Mouse (Mus musculus) thymus, postnatal 14 days (tissue): ENCODE results near the gene Rnf215.
"Not testable (repeated sequence)": the region's sequence is repeated elsewhere in the genome, so short reads cannot be mapped to it uniquely, and the experiment has no call there.

Experiments
- DNase-seq: peaks from one replicate; pipeline ENCODE4 v3.0.0; 2021

Gene Rnf215

DNA sequence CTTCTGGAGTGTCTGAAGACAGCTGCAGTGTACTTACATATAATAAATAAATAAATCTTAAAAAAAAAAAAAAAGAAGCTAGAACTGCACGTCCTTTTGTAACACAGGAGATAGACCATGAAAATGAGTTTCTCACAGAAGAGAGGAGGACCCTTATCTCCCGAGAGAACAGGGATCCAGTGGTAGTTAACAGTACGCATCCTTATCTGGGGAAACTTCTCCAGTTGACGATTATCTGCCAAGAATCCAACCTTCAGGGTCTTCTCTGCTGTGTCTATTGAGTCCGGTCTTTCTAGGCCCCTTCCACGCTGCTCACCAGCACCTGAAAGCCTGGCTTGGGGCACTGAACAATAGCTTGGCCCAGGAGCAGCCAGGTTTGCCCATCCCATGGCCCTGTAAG is 21.0 kb upstream of the Rnf215 start:
- no peak for DNase-seq

DNA sequence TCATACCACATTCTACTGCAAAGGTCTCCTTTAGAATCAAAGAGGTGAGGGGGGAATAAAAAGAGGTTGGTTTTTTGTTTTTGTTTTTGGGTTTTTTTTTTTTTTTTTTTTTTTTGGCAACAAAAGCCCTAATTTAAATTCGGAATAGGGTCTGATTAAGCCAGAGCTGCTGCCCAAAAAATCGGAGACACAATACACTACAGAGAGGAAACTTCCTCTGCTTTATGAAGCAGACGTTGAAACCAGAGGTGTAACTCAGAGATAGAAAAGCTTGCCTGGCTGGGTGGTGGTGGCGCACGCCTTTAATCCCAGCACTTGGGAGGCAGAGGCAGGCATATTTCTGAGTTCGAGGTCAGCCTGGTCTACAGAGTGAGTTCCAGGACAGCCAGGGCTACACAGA is 20.5 kb upstream of the Rnf215 start:
- DNase-seq: not testable (repeated sequence)

DNA sequence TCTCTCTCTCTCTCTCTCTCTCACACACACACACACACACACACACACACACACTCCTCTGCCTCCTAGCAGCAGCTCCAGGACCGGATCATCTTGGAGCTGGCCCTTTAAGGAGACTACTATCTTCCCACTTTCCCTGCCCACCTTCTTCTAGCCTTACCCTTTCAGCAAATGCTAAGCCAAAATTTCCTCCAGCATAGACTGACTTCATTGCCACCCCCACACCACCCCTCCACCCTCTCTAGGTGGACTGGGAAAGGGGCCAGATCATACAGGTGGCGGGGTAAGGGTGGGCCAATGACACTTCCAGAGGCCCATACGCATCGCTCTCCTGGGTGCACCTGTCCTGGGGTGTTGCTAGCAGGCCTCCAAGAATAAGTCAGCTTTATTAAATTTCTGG is 19.6 kb upstream of the Rnf215 start:
- DNase-seq: no peak

DNA sequence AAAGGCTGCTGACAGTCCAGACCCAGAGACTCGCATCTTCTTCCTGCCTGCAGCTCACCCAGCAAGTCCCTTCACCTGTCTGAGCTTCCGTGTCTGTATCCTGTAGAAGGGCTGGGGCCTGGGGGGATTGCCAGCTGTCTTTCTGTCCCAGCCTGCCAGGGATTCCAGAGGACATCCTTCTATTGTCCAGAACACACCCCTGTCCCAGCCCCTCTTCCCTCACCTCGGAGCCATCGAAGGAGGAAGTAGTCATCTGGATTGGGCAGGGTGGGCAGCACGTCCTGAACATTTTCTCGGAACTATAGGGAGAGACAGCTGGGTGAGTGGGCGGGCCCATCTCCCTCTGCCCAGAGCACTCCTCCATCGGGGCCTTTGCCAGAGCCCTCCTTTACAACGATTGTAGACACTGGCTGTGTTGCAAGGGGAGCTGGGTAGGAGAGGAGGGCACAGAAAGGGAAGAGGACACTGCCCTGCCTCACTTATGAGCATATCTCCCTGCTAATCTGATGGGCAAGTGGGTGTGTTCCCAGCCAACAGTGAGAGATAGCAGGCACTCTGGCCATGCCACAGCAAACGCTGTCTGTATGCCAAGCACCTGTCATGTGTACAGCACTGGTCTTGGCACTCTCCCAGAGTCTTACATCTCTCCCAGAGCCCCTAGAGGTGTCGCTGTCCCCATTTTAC is 18.4 kb upstream of the Rnf215 start:
- no peak for DNase-seq

DNA sequence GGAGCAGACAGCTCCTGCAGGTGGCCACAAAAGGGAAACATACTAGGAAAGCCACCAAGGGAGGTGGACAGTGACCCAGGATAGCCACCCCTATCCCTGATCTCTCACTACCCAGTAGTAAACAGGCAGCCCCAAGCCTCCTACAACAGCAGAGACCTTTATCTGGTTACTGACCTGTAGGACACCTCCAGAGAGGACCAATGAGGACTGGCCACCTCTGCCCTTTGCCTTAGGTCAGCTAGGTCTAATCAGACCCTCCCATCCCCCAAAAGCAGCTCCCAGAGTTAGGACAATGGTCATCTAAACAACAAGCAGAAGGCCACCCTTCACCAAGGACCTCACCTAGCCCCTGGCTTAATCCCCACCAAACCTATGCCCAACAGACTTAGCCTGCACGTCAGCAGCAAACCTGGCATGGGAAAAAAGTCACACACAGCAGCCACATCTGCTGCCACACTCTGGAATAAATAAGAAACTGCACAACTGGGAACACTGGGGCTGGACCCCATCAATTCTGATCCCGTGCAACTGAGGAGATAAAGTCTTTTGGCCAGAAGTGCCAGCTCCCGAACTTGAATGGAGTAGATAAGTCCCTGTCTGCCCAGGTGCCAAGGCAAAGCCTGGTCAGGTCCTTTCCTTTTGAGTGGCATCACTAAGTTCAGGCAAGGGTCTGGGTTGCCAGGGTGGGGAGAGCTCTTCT is 17.5 kb upstream of the Rnf215 start:
- DNase-seq: no peak

DNA sequence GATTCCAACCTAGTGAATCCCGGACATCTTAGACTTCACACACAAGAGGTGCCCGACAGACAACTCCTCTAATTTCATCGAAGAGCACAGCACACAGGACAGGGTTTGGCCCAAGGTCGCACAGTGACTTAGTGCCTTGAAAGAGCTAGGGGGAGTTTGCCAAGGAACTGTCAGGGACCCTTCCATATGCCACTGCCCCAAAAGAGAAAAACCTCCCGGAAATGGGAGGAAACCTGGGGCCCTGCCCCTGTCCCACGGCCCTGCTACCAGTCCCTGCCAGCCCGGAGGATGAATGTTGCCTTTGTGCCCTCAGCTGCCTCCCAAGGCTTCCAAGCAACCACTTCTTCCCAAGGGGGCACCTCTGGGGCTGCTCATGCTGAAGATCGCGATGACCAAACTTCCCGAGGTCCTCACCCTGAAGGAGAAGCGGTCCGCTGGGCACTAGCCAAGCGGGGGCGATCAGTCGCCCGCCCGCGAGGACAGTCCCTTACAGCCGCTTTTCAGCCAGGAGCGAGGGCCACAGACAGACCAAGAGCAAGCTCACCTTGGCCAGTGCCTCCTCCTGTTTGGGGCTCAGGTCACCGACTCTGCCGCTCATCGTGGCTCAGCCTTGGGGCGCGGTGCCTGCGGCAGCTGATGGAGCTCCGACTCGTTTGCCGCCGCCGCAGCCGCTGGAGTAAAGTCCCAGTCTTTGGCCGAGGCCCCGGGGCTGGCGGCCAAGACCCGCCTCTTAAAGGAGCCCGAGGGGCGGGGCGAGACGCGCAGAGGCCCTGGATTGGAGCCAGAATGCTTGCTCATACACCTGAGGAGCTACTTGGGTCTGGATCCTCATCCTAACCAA is 16.7 kb upstream of the Rnf215 start:
- no peak for DNase-seq

DNA sequence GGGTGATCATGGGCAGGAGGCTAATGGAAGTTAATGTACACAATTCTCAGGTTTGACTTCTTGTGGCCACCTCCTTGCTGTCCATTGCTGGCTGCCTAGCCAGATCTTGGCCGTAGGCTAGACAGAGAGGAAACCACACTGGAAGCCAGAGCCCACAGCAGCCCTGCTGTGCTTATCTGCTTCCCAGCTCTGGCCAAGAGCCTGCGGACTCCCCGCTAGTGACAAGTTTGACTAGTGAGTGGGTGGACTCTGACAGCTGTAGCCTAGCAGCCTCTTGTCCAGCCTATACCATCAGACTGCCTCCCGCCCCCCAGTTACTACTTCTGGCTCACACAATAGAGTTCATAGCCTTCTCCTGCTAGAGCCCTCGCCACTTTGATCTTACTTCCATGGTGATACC is 15.4 kb upstream of the Rnf215 start:
- DNase-seq: no peak

DNA sequence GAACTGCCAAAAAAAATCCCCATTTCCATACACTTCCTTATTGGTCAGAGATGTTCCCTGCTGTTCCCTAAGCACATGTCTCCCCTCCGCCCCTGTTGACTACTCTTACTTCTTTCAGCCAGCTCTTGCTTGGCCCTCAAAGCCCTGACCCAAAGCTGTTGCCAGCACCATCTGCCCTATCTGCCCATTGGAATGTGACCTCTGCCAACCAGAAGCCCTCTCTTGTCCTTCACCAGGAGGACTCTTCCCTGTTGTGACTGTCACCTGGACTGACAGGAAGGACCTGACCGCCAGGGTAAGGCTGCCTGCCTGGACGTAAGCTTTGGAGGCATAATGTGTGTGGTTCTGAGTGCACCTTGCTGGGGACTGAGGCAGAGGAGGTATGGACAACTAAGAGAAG is 13.3 kb upstream of the Rnf215 start:
- DNase-seq: no peak

DNA sequence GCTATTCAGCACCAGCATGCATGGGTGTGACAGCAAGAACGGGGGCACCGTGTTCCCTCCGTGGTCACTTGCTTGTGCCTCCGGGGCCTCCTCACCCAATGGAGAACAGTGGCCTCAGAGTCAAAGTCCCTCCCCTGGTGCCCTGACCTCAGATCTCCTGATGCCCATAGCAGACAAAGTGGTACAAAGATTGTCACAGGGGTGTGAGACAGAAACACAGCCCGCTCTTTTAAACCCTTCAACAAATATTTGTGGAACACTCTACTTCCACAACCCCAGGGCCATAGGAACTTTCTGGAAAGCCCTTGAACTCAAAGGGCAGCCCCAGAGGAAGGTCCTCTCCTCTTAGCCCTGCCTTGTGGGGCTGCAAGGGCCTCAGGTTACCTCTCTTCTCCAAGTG is 12.8 kb upstream of the Rnf215 start:
- no peak for DNase-seq

DNA sequence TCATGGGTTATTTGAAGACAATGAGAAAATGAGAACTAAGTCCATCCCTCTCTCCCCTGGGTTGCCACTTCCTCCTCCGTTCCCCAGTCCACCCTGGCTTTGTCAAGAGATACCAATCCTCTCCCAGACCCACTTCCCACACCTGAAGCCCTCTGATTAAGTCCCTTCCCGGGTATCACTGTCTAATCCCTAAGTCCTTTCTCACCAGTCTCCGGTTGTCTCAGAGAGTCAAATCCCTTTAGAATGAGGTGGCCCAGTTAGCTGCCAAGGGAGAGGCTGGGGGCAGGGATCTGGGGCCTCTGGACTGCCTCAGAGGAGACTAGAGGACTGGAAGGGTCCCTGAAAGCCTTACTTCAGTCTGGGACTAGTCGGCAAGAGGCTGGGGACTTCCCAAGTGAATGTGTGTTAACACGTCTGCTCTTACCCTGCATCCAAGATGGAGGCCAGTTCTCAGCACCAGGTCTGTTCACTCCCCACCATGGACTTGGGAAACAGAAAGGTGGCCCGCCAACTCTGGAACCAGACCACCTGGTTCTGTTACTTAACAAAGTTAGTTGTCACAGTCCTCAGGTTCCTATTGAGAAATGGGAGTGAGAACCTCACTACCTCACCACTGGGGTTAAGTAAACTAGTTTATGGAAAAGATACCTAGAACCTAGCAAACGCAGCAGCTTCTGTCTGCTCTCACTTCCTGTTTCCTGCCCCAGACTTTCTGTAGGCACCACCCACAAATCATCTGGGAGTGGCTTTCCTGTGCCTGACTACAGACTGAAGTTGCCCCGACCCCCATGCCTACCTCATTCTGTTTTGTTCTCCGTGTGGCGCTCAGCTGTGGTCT is 12.0 kb upstream of the Rnf215 start, which contains the start of gene Sec14l2:
Gene Sec14l2 (minus strand): TSS at position 674 of the 838 bp plus-strand sequence.
- peak; percentile 51 for DNase-seq

DNA sequence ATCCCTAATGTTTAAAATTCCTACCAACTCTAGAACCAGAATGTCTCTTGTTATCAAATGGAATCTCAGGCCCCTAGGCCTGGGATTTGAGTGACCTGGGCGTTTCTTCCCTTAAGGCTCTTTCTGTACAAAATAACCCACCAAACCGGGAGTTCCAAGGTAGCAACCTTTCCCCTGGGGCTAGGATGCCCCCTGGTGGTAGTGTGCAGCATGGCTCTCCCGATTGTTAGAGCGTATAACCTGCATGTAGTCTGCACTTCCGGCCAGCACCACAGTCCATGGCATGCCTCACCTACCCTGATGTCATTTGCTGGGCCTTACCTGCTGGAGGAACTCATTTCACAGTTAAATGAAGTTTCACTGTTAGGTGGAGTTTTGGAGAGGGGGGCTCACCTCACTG is 11.1 kb upstream of the Rnf215 start:
- peak; percentile 42 for DNase-seq

DNA sequence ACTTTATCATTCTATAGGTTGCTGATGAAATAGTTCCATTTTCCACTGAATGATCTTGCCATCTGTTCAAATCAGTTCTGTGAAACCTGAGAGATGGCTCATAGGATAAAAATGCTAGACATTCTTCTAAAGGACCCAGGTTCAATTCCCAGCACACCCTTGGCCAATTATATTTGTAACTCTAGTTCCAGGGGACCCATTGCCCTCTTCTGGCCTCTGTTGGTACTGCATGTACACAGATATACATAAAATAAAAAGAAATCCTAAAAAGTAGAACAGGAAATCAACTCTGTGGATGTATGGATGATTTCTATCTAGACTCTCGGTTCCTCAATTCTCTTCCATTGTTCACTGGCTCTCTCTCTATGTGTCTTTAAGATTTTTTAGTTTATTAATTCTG is 7.9 kb upstream of the Rnf215 start:
- DNase-seq: no peak

DNA sequence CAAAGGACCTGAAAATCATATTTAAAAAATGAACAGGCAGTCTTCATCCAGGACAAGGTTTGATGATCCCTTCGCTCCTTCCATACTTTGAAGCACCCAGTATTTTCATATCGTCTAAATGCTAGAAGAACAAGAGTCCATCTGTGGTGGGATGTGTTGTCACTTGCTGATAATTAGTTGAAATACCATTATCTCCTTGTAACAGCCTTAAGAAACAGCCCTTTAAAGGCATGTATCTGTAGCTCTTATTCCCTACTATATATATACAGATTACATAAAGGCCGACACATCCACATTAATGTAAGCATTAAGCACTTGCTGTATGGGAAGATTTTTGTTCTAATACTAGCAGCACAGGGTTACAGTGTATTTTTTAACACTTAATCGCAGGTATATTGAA is 6.5 kb upstream of the Rnf215 start:
- not testable (repeated sequence) for DNase-seq

DNA sequence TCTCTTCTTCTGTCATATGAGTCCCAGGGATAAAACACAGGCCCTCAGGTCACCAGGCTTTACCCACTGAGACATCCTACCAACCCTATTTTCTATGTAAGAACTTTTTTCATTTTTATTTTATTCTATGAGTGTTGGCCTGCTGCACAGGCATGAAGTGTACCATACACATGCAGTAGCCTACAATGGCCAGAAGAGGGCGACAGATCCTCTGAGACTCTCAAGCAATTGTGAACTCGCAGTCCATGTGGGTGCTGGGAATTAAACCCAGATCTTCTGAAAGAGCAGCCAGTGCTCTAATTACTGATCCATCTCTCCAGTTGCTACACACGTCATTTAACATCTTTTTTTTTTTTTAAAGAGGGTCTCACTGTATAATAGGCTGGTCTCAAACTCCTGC is 1.6 kb upstream of the Rnf215 start:
- peak; percentile 36 for DNase-seq

DNA sequence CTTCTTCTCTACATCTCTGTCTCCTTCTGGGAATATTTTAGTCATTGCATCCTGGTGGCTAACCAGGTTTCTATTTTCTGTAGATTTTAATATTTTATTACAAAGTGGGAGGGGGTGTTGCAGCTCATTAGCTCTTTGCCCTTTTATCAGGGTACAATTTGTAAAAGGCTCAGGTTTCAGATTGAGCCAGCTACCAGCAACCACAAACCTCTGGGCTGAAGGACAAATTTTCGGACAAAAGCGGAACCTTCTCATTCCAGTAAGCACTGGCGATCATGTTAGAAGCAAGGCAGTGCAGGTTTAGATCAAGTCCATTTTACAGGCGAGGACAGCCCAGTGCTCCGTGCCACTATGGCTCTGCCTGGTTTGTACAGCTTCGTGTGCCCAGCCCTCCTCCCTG is 602 bp upstream of the Rnf215 start:
- no peak for DNase-seq

DNA sequence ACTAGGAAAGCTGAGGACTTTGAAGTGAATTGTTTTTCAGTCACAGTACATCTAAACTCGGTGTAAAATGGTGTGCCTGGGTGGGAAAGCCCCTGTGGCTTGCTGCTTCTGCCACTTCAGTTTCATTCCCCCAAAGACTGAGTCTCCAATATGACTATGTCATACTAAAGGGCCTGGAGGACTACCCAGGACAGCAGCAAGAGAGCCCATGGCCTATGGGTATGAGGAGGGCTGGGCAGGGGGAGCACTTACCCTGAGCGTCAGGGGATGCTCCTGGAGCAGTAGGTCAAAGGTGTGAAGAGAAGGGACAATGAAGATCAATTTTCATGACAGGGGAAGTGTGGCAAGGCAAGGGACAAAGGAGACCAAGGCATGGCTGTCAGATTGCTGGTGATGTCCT is 4.0 kb downstream of the Rnf215 start:
- no peak for DNase-seq

DNA sequence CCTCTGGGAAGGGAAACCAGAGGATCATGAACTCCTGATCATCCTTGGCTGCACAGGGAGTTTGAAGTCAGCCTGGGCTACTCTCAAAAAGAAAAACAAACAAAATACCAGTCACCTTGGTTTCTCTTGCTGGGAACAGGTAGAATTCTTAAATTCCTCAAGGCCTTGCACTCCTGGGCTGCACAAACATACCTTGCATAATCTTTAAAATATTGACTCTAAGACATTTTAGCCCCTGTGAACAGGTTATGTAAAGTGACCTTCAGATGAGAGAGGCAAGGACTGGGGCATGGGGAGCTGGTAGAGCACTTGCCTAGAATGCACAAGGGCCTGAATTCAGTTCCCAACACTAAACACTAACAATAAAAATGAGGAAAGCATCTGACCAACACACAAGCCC is 6.5 kb downstream of the Rnf215 start:
- no peak for DNase-seq

DNA sequence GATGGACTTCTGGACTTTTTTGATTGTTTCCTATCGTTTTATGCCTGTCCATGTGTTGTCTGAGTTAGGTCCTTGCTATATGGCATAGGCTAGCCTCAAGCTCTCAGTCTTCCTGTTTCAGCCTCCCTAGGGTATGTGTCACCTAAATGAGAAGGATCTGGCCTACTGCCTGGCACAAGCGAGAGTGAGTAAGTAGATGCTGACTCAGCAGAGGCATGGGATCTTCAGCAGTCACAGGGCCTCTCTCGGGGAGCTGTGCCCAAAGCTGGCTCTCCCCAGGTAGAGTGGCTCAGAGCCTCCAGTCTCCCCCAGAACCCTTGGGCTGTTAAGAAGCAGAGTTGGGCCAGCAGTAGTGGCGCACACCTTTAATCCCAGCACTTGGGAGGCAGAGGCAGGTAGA is 7.3 kb downstream of the Rnf215 start:
- DNase-seq: no peak

DNA sequence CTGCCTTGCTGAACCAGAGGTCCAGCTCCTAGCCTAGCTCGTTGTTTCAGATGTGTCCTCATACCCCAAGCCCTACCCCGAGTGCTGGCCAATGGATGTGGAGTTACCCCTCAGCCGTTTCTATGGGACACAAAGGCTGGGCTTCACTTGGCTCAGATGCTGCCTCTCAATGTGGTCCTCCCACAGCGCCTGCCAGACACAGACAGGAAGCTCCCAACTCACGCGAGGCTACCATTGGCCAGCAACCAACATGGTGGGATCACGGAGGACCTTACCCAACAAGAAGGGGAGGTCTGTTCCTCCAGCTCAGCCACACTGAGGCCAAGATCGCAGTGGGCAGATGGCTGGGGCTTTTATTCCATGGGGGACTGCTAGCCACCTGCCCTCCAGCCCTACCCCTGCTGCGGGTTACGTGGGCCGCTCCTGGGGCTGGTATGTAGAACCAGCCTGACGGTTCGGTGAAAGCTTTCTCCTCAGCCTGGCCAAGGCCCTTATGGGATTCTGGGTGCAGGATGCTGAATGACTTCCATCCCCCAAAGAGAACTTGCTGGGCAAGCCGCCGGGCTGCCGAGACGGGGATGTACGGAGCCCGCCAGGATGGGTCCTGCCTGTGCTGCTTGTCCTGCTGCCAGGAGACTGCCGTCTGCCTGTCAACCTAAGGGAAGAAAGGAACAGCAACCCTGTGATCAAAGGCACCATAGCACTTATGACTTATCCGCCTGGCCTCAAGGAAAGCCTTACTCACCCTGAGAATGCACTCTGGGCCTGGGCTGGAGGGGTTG is 8.5 kb downstream of the Rnf215 start:
- DNase-seq: no peak

DNA sequence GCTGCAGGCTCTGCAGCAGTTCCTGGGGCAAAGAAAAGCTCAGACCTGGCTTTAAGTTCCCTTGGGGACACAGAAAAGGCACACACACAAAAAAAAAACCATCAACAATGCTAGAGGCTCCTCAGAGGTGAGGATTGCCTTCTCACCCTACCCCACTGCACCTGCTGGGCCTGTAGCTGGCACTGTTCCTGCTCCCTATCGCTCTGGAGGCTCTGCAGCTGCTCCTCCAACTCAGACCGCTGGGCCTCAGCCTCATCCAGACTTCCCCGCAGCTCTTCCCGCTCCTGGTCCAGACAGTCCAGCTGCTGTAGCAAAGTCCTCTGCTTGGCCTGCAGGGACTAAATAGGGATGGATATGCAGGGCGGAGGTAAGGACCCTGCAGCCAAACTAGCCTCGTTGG is 11.4 kb downstream of the Rnf215 start:
- no peak for DNase-seq

DNA sequence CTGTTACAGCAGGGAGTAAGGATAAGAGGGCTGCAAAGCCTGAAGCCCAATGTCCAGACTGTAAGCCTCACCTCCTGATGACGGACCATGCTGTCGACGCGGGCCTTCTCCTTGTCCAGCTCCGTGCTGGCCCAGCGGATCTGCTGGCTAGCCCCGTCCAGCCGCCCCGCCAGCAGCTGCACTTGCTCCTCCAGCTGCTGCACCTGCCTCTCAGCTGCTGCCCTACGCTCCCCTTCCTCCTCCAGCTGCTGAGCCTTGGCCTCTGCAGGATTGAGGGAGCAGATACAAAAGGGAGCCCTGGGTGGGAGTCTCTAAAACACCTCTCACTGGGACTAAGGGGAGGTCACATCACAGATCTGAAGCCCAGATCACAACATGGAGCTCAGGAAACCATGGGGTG is 12.1 kb downstream of the Rnf215 start:
- no peak for DNase-seq

DNA sequence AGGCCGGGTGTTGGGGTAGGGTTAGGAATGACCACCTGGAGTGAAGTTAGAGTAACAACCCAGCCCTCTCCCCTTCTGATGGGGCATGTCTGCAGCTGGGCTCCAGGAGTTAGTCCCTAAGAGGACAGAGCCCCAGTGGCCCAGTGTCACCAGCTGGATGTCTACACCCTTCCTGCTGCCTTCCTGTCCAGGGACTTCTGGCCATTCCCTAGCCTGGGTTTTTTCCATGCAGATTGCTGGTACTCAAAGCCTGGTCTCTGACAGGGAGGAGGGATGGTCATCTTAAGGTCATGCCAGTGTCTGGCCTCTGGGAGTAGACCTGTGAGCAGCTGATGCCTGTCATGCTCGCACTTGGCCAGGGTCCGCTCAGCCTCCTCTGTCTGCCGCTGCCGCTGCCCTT is 13.1 kb downstream of the Rnf215 start:
- DNase-seq: no peak
